Mouse (Mus musculus): ENCODE data around the gene Igfbp1.

Igfbp1 gene

DNA sequence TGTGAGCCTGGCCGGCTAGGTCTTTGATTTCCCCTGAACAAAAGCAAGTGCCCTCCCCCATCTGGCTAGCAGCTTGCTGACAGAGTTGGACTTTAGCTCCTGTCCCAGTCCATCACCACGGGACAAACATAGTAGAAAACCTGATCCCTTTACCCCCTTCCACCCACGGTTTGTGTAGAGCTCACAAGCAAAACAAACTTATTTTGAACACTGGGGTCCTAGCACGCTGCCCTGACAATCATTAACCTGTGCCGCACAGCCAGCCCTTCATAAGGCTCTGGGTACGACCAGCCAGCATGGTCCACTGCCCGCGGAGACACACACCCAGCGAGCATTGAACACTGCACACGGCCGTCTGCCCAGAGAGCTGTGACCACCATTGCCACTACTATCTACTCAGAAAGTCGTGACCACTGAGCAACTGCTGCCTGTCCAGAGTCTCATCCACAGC is at the start of gene Igfbp1:
TSS of gene Igfbp1 (plus strand) at position 292 of the 451 bp plus-strand sequence.
- DNase-seq, result no peak

GRCm38 (mm10) chr11:7147945-7148344 is 49.6 kb upstream of the Igfbp1 start:
- DNase-seq, result no peak

DNA sequence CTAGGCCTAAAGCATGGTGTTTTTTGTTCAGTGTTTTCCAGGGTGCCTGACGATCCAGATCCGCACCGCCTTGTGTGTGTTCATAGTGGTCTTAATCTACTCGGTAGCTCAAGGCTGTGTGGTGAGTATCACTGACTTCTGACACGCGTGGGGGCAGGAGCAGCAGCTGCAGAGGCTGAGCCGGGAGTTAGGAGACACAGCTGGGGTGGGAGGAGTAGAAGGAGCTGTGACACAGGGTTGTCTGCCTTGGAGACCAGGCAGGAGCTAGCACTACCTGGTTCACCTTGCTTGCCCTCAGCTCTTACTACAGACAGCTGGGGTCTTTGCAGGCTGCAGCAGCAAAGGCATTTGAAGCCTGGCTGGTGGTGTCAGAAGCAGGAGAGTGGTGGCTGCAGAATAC is 48.1 kb upstream of the Igfbp1 start:
- no peak for DNase-seq

DNA sequence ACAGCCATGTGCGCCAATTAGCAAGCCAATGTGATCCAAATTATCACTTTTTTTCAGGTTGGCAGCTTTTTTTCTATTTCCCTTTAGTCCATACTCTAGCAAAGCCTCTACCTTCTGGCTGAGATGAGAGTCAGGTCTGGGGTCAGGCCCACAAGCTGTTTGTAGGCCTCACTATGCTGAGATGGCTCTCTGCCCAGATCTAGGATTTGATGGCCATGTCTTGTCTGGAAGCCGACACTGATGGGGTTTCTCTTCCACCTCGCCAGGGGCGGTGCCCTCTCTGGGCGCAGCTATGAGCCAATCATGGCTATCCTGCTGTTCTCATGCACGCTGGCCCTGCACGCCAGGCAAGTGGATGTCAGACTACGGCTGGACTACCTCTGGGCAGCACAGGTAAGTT is 47.1 kb upstream of the Igfbp1 start:
- peak; percentile 68 to 72 for DNase-seq

GRCm38 (mm10) chr11:7152371-7152770 is 45.2 kb upstream of the Igfbp1 start:
- DNase-seq, result no peak

DNA sequence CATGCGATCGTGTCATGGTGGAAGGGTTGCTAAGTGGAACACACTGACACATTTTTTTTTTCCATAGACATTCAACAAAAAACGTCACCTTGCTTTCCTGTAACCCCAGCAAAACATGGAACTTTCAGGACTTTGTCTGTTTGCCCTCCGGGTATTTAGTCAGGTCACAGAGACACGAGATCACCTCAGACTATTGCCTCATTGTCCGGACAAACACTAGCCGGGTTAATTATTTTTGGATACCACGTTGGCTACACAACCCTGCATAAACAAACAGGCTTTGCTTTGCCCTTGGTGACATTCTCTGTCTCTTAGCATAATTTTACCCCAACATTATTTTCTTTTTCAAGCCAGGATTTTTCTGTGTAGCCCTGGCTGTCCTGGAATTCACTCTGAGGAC is 44.5 kb upstream of the Igfbp1 start:
- no peak for DNase-seq

DNA sequence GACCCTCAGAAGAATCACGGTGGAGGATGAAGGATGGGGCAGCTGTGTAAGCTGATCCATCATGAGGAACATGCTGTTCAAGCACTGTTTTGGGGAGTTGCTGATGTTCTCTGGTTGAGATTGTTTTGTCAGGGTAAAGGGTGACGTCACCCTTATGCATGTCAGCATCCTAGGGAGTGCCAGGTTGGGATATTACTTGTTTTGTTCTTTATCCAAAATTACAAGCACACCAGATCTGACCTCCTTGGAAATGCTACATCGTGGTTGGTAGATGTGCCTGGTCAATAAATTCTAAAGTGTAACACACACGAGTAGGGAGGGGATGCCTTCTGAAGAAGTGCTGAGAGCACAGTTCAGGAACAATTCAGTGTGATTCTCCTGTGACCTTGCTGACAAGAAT is 41.2 kb upstream of the Igfbp1 start:
- DNase-seq, result no peak

DNA sequence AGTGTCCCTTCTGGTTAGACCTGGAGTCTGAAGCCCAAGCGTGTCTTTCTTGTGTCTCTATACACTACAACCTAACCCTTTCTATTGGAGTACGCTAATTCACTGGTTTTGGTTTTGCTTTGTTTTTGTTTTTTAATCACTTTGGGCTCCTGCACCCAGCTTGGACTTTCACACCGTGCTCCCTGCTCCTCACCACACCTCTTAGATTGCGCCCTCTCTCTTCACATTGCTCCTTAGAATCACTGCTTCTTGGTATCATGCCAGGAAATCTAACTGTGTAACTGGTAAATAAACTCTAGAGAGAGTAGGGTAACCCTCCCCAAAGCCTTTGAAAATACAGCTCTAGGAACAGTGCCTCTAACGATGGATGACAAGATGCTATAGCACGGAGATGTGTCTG is 39.4 kb upstream of the Igfbp1 start:
- no peak for DNase-seq

DNA sequence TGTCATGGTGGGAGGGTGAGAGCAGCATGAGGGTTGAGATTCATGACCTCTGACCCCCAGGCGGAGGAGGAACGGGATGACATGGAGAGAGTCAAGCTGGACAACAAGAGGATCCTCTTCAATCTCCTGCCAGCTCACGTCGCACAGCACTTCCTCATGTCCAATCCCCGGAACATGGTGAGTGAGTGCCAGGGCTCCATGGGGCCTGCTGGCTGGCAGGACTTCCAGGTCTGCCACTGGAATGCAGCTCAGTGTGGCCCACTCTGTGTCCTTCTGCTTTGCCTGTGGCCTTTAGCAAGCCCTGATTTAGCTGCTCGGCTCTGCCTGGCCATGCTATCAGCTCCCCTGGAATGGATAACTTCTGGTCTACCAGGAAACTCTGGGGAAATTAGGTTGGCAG is 37.4 kb upstream of the Igfbp1 start:
- peak; percentile 59 to 72 for DNase-seq

- DNase-seq, result no peak
Measured at GRCm38 (mm10) chr11:7160637-7161101, 36.9 kb upstream of the Igfbp1 start.

DNA sequence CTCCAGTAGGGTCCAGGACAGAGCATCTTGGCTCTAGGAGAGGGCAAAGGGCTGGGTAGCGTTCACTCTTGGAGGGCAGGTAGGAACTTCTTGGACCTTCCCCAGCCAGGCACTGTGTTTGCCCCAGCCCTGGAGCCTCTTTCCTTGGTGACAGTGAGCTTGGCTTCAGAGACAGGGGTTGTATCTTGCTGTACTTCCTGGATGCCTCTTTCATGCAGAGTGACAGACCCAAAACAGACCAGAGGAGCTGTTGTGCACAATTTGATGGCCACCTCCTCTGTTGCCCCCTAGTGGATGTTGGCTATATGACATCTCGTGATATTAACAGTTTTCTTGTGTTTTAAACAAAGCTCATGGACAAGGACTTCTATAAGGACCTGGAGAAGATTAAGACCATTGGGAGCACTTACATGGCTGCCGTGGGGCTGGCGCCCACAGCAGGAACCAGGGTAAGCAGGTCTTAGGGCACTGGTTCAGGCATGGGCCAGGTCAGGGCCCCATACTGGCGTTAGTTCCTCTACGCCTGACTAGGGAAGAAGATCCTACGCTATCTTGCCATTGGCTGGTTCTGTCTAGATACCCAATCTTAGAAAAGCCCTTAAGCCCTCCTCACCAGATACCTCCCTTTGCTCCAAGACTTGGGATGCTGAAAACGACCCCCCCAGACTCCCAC is 35.9 kb upstream of the Igfbp1 start:
- peak; percentile 56 to 63 for DNase-seq

GRCm38 (mm10) chr11:7164416-7164815 is 33.2 kb upstream of the Igfbp1 start:
- DNase-seq, result no peak

DNA sequence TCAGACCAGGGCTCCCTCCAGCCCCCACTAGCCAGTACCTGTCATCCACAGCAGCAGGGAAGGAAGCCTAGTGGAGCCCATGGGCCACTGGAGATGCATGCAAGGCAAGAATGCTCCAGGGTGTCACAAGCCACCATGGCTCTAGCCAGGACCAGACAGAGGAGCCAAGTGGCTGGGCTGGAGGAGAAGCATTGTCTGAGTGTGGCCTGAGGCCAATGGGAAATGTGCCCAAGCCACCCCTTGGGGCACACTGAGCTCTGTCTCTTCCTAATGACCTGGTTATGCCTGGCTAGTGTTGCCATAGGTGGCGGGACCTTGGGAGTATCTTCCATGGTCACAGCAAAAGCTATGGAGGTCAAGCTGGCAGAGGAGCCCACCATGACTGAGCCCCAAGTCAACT is 27.9 kb upstream of the Igfbp1 start:
- peak; percentile 55 to 58 for DNase-seq

DNA sequence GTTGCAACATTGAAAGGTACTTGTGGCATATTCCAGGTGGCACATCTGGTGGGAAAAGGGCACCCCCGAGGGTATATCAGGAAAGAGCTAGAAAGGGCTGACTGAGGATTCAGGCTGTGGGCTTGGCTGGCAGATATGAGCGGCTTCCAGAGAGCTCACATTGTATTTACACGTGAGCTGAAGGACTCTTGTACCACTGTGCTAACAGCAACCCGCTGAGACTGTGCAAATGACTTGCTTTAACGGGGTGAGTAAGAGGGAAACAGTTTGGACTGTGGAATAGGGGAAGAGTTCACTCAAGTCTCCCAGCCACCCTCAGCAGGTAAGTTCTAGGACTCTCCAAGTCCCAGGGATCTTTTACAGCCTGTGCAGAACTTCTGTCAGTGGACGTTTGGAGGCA is 23.9 kb upstream of the Igfbp1 start:
- no peak for DNase-seq

DNA sequence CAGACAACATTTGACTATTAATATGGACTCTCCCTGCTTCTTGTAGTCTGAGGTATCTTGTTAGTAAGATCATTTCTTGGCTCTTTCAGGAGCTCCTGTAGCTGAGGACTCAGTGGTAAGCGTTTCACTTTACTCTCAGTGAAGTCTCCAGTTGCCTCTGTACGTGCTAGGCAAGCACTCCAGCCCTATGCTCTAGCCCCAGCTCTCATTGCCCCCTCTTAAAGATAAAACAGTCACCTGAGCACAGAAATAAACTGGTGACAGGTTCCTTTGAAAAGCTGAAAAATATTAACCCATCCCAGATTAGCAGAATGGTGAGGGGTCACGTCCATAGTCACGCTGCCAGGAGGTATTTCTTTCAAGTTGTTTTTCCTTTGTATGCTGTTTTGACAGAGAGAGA is 18.9 kb upstream of the Igfbp1 start:
- no peak for DNase-seq

- DNase-seq, result no peak
Measured at GRCm38 (mm10) chr11:7179276-7179675, 18.3 kb upstream of the Igfbp1 start.

DNA sequence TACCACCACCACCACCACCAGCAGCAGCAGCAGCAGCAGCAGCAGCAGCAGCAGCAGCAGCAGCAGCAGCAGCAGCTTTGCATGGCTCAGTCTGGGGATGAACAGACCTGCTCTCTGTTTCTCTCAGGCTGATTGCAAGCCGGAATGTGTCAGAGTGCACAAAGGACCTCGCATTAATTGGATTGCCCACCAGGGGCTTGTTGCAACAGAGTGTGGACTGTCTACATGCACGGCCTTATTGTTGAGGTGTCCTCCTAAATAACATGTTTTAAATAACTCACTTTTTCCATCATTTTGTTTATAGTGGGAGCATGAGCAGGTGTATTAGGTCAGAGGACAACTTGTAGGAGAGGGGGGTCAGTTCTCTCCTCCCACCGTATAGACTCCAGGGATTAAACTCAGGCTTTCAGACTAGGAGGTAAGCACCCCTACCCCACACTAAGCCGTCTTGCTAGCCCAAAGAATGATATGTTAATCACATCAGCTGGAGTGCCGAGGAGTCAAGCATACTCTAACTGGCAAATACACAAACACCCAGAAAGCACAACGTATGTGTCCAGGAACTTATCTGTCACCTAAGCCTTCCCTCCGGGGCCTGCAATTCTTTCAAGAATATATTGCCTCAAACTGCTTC is 15.1 kb upstream of the Igfbp1 start:
- DNase-seq, result no peak

DNA sequence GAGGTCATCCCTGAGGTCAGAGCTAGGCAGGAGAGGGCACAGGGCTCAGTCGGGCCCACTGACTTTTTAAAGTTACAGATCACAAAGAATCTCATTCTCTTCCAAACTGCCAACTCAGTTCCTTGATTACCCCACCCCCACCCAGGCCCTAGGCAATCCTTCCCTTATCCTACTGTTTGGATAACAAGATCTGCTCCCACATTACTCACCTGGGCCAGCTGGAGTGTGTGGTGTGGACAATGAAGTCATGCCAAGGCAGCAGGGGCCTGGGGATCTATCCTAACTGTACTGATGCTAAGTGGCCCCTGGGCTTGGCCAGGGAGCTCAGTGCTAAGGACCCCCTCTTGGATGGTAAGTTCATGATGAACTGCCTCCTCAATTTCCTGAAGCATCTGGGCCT is 13.2 kb upstream of the Igfbp1 start:
- DNase-seq, result no peak

DNA sequence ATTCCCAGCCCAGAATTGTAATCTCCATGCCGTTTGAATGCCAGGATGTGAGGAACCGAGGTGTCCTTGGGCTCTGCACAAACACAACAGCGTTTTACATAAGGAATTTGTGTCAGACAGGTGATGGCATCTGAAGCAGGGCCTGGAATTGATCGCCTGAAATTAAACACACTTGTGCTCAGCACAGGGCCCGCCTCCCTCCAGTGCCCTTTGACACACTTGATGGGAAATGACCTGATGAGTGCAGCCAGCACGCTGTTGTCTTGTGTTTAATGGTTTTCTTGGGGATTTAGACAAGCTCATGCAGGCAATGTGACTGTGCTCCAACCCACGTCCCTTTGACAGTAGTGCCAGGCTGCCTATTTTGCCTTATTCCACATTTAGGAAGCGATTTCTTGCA is 10.1 kb upstream of the Igfbp1 start:
- DNase-seq, result no peak

DNA sequence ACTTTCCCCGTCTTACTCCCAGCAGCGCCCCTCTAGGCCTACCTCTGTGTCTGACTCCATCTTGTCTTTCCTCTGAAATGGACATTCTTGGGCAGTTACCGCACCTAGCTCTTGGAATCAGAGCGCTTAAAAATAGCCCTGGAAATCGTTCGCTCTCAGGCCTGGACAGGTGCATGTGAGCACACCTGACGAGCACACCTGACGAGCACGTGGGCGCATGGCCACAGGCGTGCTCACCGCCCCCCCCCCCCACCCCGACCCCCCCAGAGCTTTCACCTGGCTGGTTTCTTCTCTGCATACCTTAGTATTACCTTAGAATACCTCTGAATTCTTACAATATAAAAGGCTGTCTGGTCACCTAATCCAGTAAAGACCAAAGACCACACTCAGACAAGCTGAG is 9.1 kb upstream of the Igfbp1 start, which contains the start of gene Gm11985:
TSS of gene Gm11985 (minus strand) at position 101 of the 400 bp plus-strand sequence.
- DNase-seq, result no peak

- no peak for DNase-seq
Measured at GRCm38 (mm10) chr11:7192710-7193109, 4.9 kb upstream of the Igfbp1 start.

- no peak for DNase-seq
Measured at GRCm38 (mm10) chr11:7193134-7193533, 4.4 kb upstream of the Igfbp1 start.

DNA sequence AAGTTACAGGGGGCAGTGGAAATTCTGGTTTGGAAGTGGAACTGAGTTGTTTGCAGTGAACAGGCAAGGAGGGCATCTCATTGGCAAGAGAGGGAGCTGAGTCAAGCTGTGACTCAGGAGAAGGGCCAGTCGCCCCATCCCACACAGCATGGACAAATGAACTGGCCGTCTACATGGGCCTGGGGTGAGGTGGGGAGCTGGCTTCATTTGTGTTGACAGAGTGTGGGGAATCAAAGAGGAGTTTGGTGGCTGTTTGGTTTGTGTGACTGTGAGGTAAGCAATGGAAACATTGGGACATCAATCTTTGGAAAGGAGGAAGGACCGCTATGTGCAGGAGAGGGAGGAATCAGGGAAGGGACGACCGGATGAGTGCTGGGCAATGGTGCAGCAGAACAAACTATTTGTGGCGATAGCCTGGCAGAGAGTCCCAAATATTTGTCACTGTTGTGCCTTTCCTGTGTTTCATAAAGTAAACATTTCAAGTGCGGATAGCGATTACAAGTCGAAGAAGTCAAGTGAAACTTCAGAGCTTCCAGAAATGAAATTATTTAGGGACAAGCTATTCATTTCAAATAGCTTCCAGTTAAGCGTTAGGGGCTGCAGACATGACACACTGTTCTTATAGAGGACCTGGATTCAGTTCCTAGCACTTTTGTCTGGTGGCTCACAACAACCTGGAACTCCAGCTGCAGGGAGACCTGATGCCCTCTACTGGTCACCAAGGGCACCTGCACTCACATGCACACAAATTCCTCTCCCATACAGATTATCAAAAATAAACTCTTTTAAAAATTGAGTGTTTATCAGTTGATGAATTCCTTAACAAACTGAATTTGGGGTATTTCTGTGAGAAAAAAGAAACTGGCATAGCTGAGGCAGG is 2.9 kb upstream of the Igfbp1 start:
- no peak for DNase-seq

DNA sequence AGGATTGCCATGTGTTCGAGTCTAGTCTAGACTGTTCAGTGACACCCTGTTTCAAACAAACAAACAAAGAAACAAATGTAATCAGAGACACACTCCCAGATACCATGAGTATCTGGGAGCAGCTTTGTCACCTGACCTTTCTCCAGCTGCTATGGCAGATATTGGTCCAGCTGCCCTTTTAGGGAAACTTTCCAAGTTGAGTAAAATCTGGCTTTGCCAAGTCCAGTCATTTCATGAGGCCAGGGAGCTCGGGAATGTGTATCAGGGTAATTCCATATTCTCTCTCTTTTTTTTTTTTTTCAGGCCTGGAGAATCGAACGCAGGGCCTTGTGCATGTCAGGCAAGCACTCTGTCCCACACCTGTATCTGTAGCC is 2.3 kb upstream of the Igfbp1 start:
- DNase-seq, result no peak
